Mouse (Mus musculus): Measurements from ENCODE around the gene Ankrd17. TPM values are rescaled to one million over a fixed set of nuclear protein-coding genes. Genes with fewer than 3 reads are reported as not detected.

Ankrd17 gene
- total RNA-seq, 4 experiments from 2014 or later, result 59.6 to 66.5 (median 64.5) TPM

- DNase-seq (ENCODE audit: low spot score), result no peak
These were observed 143.4 kb downstream of the Ankrd17 start for GRCm38 (mm10) chr5:90222937-90223336.

GRCm38 (mm10) chr5:90217791-90218190, 148.6 kb downstream of the Ankrd17 start:
- DNase-seq (ENCODE audit: low spot score), result no peak

GRCm38 (mm10) chr5:90217226-90217625, 149.2 kb downstream of the Ankrd17 start:
- no peak for DNase-seq (ENCODE audit: low spot score)

- DNase-seq (ENCODE audit: low spot score), result no peak
These were observed 153.0 kb downstream of the Ankrd17 start for GRCm38 (mm10) chr5:90213356-90213755.

GRCm38 (mm10) chr5:90203168-90203567, 163.2 kb downstream of the Ankrd17 start:
- peak; percentile 33 for DNase-seq (ENCODE audit: low spot score)

GRCm38 (mm10) chr5:90202447-90203117, 163.8 kb downstream of the Ankrd17 start:
- DNase-seq (ENCODE audit: low spot score), result no peak

GRCm38 (mm10) chr5:90199922-90200632, 166.3 kb downstream of the Ankrd17 start:
- DNase-seq (ENCODE audit: low spot score), result no peak

GRCm38 (mm10) chr5:90194831-90195230, 171.5 kb downstream of the Ankrd17 start:
- DNase-seq (ENCODE audit: low spot score), result peak; percentile 61

GRCm38 (mm10) chr5:90182782-90183181, 183.6 kb downstream of the Ankrd17 start:
- no peak for DNase-seq (ENCODE audit: low spot score)

GRCm38 (mm10) chr5:90179094-90179493, 187.3 kb downstream of the Ankrd17 start:
- no peak for DNase-seq (ENCODE audit: low spot score)

- DNase-seq (ENCODE audit: low spot score), result peak; percentile 62
These were observed 188.3 kb downstream of the Ankrd17 start for GRCm38 (mm10) chr5:90178116-90178515.

Other genes starting within 250 kb of the Ankrd17 start
- 10 to 100 TPM in 2 of 4 experiments, 1 to 10 TPM in 2; 9.2 to 13.0 (median 11.2) TPM for gene Cox18, start 142.6 kb downstream of the Ankrd17 start, total RNA-seq (2022)
- gene Gm9958, start 627 bp upstream of the Ankrd17 start, total RNA-seq (2022), result under 1 TPM; 0.43 to 1.00 (median 0.73) TPM
- under 1 TPM in 2 of 4 experiments, not detected in 2; 0.25 to 0.28 TPM for gene Alb, start 94.3 kb upstream of the Ankrd17 start, total RNA-seq (2022)
- gene Afp, start 124.2 kb upstream of the Ankrd17 start, total RNA-seq (2022), result not detected
- gene Afm, start 152.4 kb upstream of the Ankrd17 start, total RNA-seq (2022), result not detected
- gene 5830473C10Rik, start 194.5 kb upstream of the Ankrd17 start, total RNA-seq (2022), result not detected